Mouse (Mus musculus): ENCODE results near the gene Rasl12.

- TF ChIP-seq CTCF (IDR thresholded peaks at IDR 0.05; ENCODE audit: low read depth) = no peak
- TF ChIP-seq EP300 (IDR thresholded peaks at IDR 0.05; ENCODE audit: low read depth) = no peak
These were observed 14.0 kb upstream of the Rasl12 start for GRCm38 (mm10) chr9:65384276-65384675.
